Mouse (Mus musculus) bone marrow, adult 2 months (tissue): ENCODE data around the gene Josd2.

Experiments
- CTCF ChIP-seq: fragments of 200-500 bp; IDR thresholded peaks from 2 replicates; pipeline ENCODE4 v1.5.1; 2011; ENCODE audit warnings: low read length, control low read depth; ENCODE audit not compliant: control insufficient read depth, insufficient read depth
- POLR2A ChIP-seq: fragments of 200-500 bp; IDR thresholded peaks from 2 replicates; pipeline ENCODE4 v1.6.1; 2011; ENCODE audit warnings: low read depth, mild to moderate bottlenecking, control low read depth, low read length, borderline replicate concordance; ENCODE audit not compliant: control insufficient read depth

- TF ChIP-seq POLR2A (no peak), CTCF (no peak)
These were observed 24.3 kb upstream of the Josd2 start for GRCm38 (mm10) chr7:44443268-44444173.
